8 mouse cellular contexts compared by ENCODE assay signal in the genomic region with DNA sequence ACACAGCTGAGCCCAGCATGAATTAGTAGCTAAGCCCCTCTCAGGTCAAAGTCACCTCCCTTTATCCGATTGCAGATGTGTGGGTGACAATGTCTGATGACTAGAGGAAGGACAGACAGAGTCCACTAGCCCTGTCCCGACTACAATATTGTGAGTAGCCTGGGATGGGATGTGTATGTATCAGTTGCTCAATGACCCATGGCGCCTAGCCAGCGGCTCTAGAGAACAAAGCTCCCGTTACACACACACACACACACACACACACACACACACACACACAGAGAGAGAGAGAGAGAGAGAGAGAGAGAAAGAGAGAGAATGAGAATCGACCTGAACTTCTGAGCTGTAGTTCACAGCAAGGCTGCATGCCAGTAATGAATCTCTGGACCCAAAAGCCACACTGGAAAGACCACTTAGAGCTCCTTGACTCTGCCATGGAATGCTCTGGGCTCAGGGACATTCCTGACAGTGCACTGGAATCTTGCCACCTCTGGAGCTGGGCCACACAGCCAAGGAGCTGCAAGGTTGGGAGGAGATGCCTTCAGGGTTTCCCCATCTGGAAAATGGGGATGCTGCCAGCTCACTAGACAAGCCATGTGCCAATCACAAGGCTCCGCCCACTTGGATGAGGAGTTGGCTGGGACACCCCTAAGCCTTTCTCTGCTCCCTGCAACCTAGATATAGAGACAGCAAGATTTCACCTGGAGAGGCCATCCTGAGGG. TPM values are rescaled to one million over a fixed set of nuclear protein-coding genes. Genes with fewer than 3 reads are reported as not detected.
A peak's percentile ranks its signal among the peaks of the same experiment; 100 is the strongest.
DNase-seq lines count a peak whose midpoint lies in the region; ATAC-seq and TF ChIP-seq lines count a peak whose summit lies in the region.

No protein-coding gene starts in this region.

- intact Hi-C loops in gastrocnemius, postnatal 36 days (cut with DNase I): loop anchor here (5.0 kb wide), 2 partner anchors 39 to 59 kb away; no protein-coding TSS in a partner anchor

- peaks cover 1% of the 10 kb centered on the region; the same call in 1 of the 2 replicates for H3K36me3 ChIP-seq in liver, adult 2 months (ENCODE audit: control insufficient read depth, insufficient read depth, low read length)
- H3K36me3 ChIP-seq in hindbrain, embryonic 12.5 days: no peaks in the 10 kb centered on the region

- no peaks in the 10 kb centered on the region for H3K27me3 ChIP-seq in liver, adult 2 months (ENCODE audit: control insufficient read depth, insufficient read depth, low read length)
- H3K27me3 ChIP-seq in hindbrain, embryonic 12.5 days: peaks cover 54% of the 10 kb centered on the region

- H3K4me1 ChIP-seq in liver, adult 2 months (ENCODE audit: control insufficient read depth, insufficient read depth, low read length): peaks cover 12% of the 10 kb centered on the region
- H3K4me1 ChIP-seq in hindbrain, embryonic 12.5 days: peaks cover 49% of the 10 kb centered on the region

- TF ChIP-seq POLR2A in liver, adult 2 months (IDR thresholded peaks at IDR 0.05; ENCODE audit: extremely low read depth, insufficient read depth, low read length): no peak

- DNase-seq in liver, adult 2 months (ENCODE audit: extremely low read depth, low read depth, low spot score): peak; percentile 70
- no peak for DNase-seq in liver
- peak; percentile 79 for DNase-seq in adrenal gland, postnatal 14 days
- peak; percentile 41 to 61 for DNase-seq in gastrocnemius, postnatal 36 days
- peak; percentile 84 for DNase-seq in lung, postnatal 14 days
- no peak for DNase-seq in thymus, postnatal 36 days
- no peak for DNase-seq in right cerebral cortex, postnatal 36 days (ENCODE audit: low spot score in 2 of 2)

- no peak overlapping the region for H3K27ac ChIP-seq in liver, adult 2 months (replicated peaks; ENCODE audit: insufficient read depth, low read depth, low read length)
- H3K27ac ChIP-seq in hindbrain, embryonic 12.5 days: no peak overlapping the region

- H3K4me3 ChIP-seq in liver, adult 2 months (ENCODE audit: insufficient read depth, low read depth, low read length): no peak overlapping the region
- no peak overlapping the region for H3K4me3 ChIP-seq in hindbrain, embryonic 12.5 days

- H3K4me2 ChIP-seq in hindbrain, embryonic 12.5 days (replicated peaks): no peak overlapping the region

- H3K9me3 ChIP-seq in hindbrain, embryonic 12.5 days (replicated peaks): no peaks in the 10 kb centered on the region

- TF ChIP-seq CTCF in liver, adult 2 months (IDR thresholded peaks at IDR 0.05; ENCODE audit: low read depth, low read length): no peak

- ATAC-seq in hindbrain, embryonic 12.5 days (ENCODE audit: low FRiP score): no peak

- no peak overlapping the region for H3K9ac ChIP-seq in liver, adult 2 months (ENCODE audit: low read depth, low read length)
- H3K9ac ChIP-seq in hindbrain, embryonic 12.5 days: no peak overlapping the region

- WGBS in liver, adult 2 months: 28% methylated on average over 7 of the region's 7 CpGs
- 60% methylated on average over 7 of the region's 7 CpGs for WGBS in hindbrain, embryonic 12.5 days

- peaks cover 3% of the 10 kb centered on the region; the same call in 1 of the 2 replicates for H3K79me2 ChIP-seq in liver, adult 2 months (ENCODE audit: control insufficient read depth, insufficient read depth, low read length)

RNA-seq across cellular contexts. Expression of gene Pdgfa, which starts 6.3 kb away (rescaled TPM):
- total RNA-seq in liver, adult 2 months (2014; rRNA removed): 2.8 and 3.2 TPM in 2 replicates
- polyA plus RNA-seq in liver, adult 2 months (2012; rRNA removed): 1.8 and 3.4 TPM in 2 replicates
- 22.0 and 26.0 TPM in 2 replicates for total RNA-seq in adrenal gland, postnatal 14 days (2021)
- total RNA-seq in gastrocnemius, postnatal 36 days (2021): 10 to 100 TPM; 21.9 to 22.1 TPM
- polyA plus RNA-seq in hindbrain, embryonic 12.5 days (2016; fragmentation: Nextera tagmentation; extraction: Ambion mirVana): 11.2 and 13.4 TPM in 2 replicates

Comparison
In these comparisons a context has a peak if more than half of its experiments do, and no peak if none do; other contexts are left out.
1. DNase-seq: peak in liver, adult 2 months (single experiment), adrenal gland, postnatal 14 days (single experiment), gastrocnemius, postnatal 36 days (2 of 2) and lung, postnatal 14 days (single experiment); none in liver (single experiment), thymus, postnatal 36 days (0 of 2) and right cerebral cortex, postnatal 36 days (0 of 2).